Mouse (Mus musculus) induced T-regulatory cell, adult 2 months (primary cell): Measurements from ENCODE around the gene Ralgapa2.
"Not testable (repeated sequence)": the region's sequence is repeated elsewhere in the genome, so short reads cannot be mapped to it uniquely, and the experiment has no call there.

Experiments used
- DNase-seq: peaks from one replicate; pipeline ENCODE4 v3.0.0-alpha.2; 2012; ENCODE audit warnings: low read depth

The Ralgapa2 gene

GRCm38 (mm10) chr2:146498298-146498697 lies 13.8 kb downstream of the Ralgapa2 start:
- DNase-seq = no peak

DNA sequence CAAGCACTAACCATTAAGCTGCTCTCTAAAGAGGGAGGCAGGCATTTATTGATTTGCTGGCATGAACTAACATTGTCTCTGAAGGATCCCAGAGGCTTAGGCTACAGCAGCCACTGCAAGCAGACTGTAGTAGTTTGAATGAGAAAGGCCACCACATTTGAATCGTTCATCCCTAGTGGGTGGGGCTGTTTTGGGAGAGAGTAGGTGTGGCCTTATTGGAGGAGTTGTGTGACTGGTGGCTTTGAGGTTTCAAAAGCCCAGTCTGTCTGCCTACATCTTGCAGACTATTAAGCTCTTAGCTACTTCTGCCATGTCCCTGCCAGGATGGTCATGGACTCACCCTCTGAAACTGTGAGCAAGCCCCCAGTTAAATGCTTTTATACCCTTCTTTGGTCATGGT lies 15.1 kb downstream of the Ralgapa2 start:
- no peak for DNase-seq

DNA sequence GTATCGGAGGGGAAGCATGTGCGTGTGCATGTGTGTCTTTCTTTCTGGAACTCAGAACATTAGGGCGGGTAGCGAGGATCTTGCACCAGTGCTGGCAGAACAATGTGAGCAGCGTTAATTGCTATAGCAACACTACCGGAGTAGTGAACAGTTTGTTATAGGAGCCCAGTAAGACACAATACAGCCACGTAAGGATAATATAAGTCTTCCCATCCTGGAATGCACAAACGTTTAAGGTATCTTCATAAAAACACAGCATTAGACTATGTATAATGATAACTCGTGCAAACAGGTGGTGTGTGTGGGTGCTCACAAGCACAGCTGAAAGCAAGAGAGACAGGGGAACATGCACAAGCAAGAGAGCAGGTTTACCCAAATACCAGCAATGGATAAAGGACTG lies 16.4 kb downstream of the Ralgapa2 start:
- no peak for DNase-seq

DNA sequence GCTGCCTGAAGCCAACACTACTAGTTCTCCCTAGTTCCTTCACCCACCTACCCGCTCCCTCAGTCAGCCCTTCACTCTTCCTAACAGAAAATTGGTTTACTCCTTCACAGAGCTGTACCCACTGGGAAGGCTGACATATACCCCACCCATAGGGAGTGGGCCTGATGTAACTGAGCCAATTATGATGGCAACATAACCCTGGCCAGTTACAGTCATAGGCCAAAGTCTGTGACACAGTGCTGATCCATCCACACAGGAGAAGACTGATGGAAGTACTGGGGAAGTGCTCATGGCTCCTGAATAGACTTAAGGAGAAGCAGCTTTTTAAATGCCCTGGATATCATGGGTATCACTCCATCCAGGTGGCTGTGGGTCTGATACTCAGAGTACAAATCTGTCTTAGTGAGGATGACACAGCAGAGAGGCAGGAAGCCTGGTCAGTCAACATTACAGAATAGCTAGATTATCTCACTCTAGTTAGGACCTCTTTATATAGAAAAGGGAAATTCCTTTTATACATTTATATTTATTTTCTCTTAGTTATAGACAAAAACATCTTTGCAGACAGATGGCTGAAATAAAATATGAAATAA lies 18.7 kb downstream of the Ralgapa2 start:
- DNase-seq = no peak

DNA sequence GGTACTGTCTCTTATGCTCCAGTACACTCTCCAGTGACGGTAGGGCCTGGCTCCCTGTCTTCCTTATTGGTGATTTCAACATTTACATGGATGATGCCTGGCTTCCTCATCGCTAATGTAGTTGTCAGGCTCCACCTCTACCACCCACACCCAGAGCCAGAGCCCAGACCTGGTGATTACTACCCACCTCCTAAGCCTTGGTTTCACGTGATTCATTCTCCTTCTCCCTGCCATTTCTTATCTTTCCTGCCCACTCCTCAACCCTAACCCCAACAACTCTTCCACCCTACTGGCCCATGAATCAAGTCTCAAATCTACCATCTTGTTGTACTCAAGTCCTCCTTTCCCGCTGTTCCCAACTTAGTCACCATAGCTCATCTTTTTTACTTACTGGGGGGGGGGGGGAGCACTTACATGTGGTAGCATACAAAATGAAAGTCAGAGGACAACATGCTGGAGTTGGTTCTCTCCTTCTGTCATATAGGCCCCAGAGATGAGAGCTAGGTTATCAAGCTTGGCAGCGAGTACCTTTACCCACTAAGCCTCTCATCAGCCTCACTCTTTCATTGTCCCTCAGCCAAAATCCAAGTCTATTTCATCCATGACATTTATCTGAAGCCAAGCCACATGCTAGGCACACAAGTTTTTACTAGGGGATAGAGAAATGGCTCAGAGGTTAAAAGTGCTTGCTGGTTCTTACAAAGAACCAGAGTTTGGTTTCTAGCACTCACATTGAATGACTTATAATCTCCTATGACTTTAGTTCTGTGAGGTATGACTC lies 20.1 kb downstream of the Ralgapa2 start:
- DNase-seq = no peak

GRCm38 (mm10) chr2:146490926-146491325 lies 21.2 kb downstream of the Ralgapa2 start:
- no peak for DNase-seq

DNA sequence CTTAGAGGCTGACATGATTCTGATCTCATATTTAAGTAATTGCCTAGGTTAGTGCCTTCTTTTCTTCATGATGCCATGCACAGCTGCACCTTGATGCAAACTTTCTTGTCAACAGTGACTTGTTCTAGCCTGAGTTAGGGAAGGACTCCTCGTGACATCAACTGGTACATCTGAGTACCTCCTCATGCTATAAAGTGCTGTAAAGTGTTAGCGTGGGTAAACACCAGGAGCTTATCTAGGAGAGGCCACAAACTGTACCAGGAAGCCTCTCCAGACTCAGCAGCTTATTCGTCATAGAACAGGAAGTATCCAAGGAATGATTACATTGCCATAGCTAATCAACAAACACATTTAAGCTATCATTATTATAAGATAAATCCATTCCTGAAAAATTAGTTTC lies 23.9 kb downstream of the Ralgapa2 start:
- no peak for DNase-seq

GRCm38 (mm10) chr2:146482859-146483258 lies 29.3 kb downstream of the Ralgapa2 start:
- DNase-seq = no peak

- DNase-seq = no peak
Measured at GRCm38 (mm10) chr2:146477491-146477890, 34.7 kb downstream of the Ralgapa2 start.

DNA sequence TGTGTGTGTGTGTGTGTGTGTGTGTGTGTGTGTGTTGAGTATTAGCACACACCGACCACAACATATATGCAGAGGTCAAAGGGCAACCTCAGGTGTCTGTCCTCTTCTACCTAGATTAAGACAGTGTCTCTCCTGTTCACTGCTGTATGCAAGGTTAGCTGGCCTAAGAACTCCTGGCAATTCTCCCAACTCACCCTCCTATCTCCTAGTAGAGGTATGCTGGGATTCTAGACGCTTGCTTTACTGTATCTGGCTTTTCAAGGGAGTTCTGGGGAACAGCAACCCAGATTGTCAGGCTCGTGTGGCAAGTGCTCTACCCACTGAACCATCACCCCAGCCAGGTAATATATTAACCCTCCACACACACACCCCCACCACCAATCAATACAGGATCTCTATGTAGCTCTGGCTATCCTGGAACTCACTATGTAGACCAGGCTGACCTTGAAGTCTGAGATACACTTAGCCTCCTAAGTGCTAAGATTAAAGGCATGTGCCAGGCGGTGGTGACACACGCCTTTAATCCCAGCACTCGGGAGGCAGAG lies 35.6 kb downstream of the Ralgapa2 start:
- no peak for DNase-seq

- no peak for DNase-seq
Measured at GRCm38 (mm10) chr2:146476001-146476400, 36.1 kb downstream of the Ralgapa2 start.

GRCm38 (mm10) chr2:146470947-146471346 lies 41.2 kb downstream of the Ralgapa2 start:
- no peak for DNase-seq

GRCm38 (mm10) chr2:146469707-146470420 lies 42.3 kb downstream of the Ralgapa2 start:
- peak; percentile 38 for DNase-seq

DNA sequence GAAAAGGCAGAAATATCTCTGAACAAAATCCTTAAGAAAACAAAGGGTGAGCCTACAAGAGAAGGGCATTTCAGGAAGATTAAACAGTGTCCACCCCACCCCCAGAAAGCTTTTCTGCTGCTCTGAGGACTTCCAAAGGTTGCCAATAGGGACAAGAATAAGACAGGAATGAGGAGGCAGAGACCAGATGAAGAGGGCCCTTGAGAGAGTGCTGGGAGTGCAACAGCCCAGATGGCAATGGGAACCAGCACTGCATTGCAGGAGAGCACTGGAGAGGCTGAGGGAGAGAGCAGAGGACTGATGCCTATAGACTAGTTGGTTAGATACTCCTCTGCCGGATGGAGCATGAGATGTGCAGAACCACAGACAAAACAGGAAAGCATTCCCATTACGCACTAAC lies 43.2 kb downstream of the Ralgapa2 start:
- no peak for DNase-seq

DNA sequence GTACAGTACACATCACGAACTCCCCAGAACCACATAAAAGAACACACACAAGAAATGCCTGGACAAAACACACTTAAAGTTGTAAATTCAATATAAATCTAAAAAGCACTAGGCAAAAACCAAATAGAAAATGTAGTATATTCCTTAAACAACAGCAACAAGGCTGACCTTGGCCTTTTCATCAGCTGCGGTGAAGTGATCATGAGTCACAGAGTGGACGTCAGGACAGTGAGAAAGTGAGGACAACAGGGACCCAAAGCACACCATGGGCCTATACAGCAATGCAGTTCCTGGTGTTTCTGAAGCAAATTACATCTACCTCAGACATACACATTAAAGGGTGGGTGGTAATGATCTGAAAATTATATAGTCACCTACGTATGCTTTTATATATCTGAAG lies 44.1 kb downstream of the Ralgapa2 start:
- DNase-seq = no peak

- DNase-seq = not testable (repeated sequence)
Measured at GRCm38 (mm10) chr2:146466811-146467210, 45.3 kb downstream of the Ralgapa2 start.

DNA sequence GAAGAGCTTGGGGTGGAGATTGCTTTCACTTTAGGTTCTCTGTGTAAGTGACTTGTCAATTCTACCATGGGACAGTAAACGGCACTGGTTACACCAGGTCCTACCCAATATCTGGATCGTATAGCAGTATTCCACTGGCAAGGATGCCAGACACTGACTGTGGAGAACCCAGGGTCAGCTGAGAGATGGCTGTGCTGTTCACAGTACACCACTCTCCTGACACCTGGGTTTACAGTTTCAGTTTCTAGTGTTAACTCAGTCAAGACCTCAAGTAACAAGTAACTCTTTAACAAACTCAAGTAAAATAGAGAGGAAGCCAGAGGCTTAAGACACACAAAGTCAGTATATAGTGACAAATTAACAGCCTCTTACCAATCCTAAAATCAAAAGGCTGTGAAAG lies 54.6 kb downstream of the Ralgapa2 start:
- peak; percentile 25 for DNase-seq

GRCm38 (mm10) chr2:146456612-146457011 lies 55.5 kb downstream of the Ralgapa2 start:
- no peak for DNase-seq

DNA sequence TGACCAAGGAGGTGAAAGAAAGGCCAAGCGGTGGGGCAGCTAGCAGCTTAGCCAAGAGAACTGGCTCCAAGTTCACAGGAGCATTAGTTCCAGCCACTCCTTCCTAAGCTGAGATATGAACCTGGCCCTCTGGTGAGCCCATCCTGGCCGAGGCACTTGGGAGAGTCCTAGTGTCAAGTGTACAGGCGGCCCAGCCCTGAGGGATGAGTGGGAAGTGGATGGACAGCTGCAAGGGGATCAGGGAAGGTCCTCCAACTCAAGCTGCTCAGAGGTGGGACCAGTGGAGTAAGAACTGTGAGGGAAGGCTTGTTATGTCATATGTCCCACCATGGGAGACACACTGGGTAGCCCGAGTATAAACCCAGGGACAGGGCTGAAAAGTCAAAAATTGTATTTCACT lies 56.1 kb downstream of the Ralgapa2 start:
- no peak for DNase-seq

GRCm38 (mm10) chr2:146444009-146444408 lies 68.1 kb downstream of the Ralgapa2 start:
- DNase-seq = no peak

- no peak for DNase-seq
Measured at GRCm38 (mm10) chr2:146443291-146443875, 68.8 kb downstream of the Ralgapa2 start.

- no peak for DNase-seq
Measured at GRCm38 (mm10) chr2:146441711-146442110, 70.4 kb downstream of the Ralgapa2 start.
